Mouse (Mus musculus) CD4-positive, CD25-positive, alpha-beta regulatory T cell (primary cell): Measurements from ENCODE around the gene Map10. TPM values are rescaled to one million over a fixed set of nuclear protein-coding genes. Genes with fewer than 3 reads are reported as not detected.

Experiments
- polyA plus RNA-seq: library from polyadenylated mRNA; unstranded; fragments of 100-300 nt; shearing (Covaris generic); gene quantifications from one replicate; pipeline ENCODE4 v1.2.1, GENCODE M21; 2017

Gene Map10
- polyA plus RNA-seq = 1.5 TPM

DNA sequence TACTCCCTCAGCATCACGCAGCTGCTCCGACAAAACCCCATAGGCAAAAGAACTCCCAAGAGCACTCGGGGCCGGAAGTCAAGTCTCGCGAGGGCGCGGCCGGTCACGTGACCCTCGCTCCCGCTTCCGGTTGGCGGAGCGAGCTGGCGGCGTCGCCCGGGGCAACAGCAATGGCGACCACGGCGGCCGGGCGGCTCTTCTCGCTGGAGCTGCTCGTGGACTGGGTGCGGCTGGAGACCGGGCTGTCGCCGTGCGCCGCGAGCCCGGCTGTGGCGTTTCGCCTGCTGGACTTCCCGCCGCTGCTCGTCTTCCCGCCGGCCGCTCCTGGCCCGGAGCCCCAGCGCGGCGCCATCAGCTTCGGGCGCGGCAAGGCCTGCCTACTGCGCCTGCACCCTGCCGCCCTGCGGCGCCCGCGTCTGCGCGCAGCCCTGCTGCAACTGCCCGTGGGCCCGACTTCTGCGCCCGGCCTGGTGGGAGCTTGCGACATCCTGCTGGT, at the start of gene Map10:
Gene Map10, plus strand, starts transcription at position 119 of the 496 bp plus-strand sequence.

Other genes with a start within 250 kb of the Map10 start
- gene Sipa1l2, start 100.0 kb upstream of the Map10 start, polyA plus RNA-seq = 9.3 TPM
- gene Ntpcr, start 60.1 kb downstream of the Map10 start, polyA plus RNA-seq = 27.6 TPM
- gene Pcnx2, start 228.5 kb downstream of the Map10 start, polyA plus RNA-seq = 0.34 TPM
- gene Map3k21, start 240.6 kb downstream of the Map10 start, polyA plus RNA-seq = not detected